Mouse (Mus musculus) embryonic facial prominence, embryonic 10.5 days (tissue): ENCODE measurements around the gene Gm20517. TPM values are rescaled to one million over a fixed set of nuclear protein-coding genes. Genes with fewer than 3 reads are reported as not detected.

ENCODE experiments used
- DNase-seq: peaks from one replicate; pipeline ENCODE4 v3.0.0-alpha.2; 2017; ENCODE audit warnings: low spot score
- H3K27ac ChIP-seq: fragments of 300-500 bp; sonication (generic); replicated peaks from 2 replicates; pipeline ENCODE4 v1.5.1; 2016; ENCODE audit warnings: mild to moderate bottlenecking
- H3K27me3 ChIP-seq: fragments of 300-500 bp; sonication (generic); replicated peaks from 2 replicates; pipeline ENCODE4 v1.6.1; 2016; ENCODE audit warnings: low read depth, mild to moderate bottlenecking; ENCODE audit not compliant: poor library complexity, severe bottlenecking
- H3K36me3 ChIP-seq: fragments of 300-500 bp; sonication (generic); replicated peaks from 2 replicates; pipeline ENCODE4 v1.6.1; 2016; ENCODE audit warnings: mild to moderate bottlenecking, moderate library complexity
- H3K4me1 ChIP-seq: fragments of 300-500 bp; sonication (generic); 2 replicates; pipeline ENCODE4 v1.6.1; 2016
- H3K4me3 ChIP-seq: fragments of 300-500 bp; sonication (generic); 2 replicates; pipeline ENCODE4 v1.5.1; 2016; ENCODE audit warnings: mild to moderate bottlenecking, moderate library complexity
- H3K9me3 ChIP-seq: fragments of 300-500 bp; sonication (generic); 2 replicates; pipeline ENCODE4 v1.6.1; 2016; ENCODE audit warnings: mild to moderate bottlenecking
- WGBS: fragments of 180-500 bp; shearing (Covaris S2); methylation state at CpG from one replicate; pipeline ENCODE4 v1.1.7; 2016; 5-methylcytosine and 5-hydroxymethylcytosine counted together
- polyA plus RNA-seq: library from polyadenylated mRNA; unstranded; fragments of >200 nt; fragmentation: Nextera tagmentation; extraction: Ambion mirVana; gene quantifications from 2 replicates; pipeline ENCODE4 v1.2.1, GENCODE M21; 2016

Gm20517 gene
- polyA plus RNA-seq, 1 experiment from 2014 or later, result 1.6 TPM

DNA sequence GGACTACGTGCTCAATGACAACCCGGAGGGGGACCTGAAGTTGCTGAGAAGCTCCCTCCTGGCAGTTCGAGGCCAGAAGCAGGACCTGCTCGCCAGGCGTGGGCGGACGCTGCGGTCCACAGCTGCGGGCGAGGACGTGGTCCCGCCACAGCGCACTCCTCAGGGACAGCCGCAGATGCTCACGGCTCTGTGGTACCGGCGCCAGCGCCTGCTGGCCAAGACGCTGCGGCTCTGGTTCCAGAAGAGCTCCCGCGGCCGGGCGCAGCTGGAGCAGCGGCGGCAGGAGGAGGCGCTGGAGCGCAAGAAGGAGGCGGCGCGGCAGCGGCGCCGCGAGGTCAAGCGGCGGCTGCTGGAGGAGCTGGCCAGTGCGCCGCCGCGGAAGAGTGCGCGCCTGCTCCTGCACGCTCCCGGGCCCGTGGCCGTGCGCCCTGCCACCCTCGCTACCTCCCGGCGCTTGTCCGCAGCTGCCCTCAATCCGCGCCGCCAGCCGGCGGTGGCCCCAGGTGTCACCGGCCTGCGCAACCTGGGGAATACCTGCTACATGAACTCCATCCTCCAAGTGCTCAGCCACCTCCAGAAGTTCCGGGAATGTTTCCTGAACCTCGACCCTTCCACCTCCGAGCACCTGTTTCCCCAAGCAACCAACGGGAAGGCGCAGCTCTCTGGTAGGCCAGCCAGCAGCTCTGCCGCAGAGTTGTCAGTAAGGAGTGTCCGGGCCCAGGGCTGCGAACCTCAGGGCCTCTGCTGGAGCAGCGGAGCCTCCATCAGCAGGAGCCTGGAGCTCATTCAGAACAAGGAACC is 61.1 kb downstream of the Gm20517 start:
- 3% methylated on average over 68 of the region's 68 CpGs for WGBS
- Histone ChIP-seq H3K27ac (peak overlapping the region; percentile 71; the same call in 1 of the 2 replicates), H3K36me3 (peaks cover 25% of the 10 kb centered on the region), H3K27me3 (peaks cover 44% of the 10 kb centered on the region), H3K4me1 (peaks cover 26% of the 10 kb centered on the region), H3K9me3 (no peaks in the 10 kb centered on the region), H3K4me3 (peak overlapping the region; percentile 63)
- DNase-seq, result peak; percentile 83

DNA sequence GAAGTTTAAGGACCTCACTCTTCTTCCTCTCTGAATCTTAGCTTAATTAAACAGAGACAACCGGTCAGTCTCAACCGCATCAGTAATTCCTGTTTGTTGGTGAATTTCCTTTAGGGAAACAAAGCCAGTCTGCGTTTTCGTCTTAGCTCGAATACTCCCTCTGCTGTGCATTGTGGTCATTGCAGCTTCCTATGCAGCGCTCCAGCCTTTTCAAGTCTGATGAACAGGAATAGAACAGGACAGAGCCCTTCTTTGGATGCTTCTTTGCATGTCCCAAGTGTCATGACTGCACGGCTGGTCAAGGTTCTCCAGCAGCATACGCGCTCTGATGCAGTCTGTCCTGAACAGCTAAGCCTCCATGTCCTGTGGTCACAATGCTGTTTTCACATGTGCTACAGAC is 65.2 kb downstream of the Gm20517 start:
- Histone ChIP-seq H3K9me3 (no peaks in the 10 kb centered on the region), H3K4me3 (no peak overlapping the region), H3K4me1 (peaks cover 26% of the 10 kb centered on the region), H3K27me3 (peaks cover 23% of the 10 kb centered on the region), H3K27ac (0 out of 2 replicates have a peak overlapping the region, but pooled peaks have one; percentile 4), H3K36me3 (peaks cover 63% of the 10 kb centered on the region)
- 22% methylated on average over 9 of the region's 9 CpGs for WGBS
- DNase-seq, result peak; percentile 72

DNA sequence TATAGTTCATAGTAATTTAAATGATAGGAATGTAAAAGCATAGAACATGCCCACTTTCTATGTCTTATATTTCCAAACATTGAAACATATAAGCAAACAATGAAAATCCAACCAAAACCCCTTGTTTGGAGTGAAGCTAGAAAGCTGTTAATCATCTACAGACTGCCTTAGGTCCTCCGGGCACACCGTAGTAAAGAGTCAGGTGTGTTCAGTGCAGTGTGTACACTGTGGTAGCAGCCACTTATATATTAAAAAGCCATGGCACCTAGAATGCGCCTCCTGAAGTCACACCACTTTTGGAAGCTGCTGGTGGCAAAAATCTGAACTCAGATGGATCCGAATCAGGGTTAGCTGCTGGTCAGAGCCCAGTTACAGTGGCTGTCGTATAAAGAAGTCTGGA is 66.8 kb downstream of the Gm20517 start:
- peaks cover 7% of the 10 kb centered on the region for H3K27me3 ChIP-seq
- 88% methylated on average over 5 of the region's 5 CpGs for WGBS
- H3K4me3 ChIP-seq, result no peak overlapping the region
- H3K27ac ChIP-seq, result no peak overlapping the region
- H3K36me3 ChIP-seq, result peaks cover 74% of the 10 kb centered on the region
- H3K9me3 ChIP-seq, result no peaks in the 10 kb centered on the region
- DNase-seq, result no peak
- H3K4me1 ChIP-seq, result peaks cover 12% of the 10 kb centered on the region

DNA sequence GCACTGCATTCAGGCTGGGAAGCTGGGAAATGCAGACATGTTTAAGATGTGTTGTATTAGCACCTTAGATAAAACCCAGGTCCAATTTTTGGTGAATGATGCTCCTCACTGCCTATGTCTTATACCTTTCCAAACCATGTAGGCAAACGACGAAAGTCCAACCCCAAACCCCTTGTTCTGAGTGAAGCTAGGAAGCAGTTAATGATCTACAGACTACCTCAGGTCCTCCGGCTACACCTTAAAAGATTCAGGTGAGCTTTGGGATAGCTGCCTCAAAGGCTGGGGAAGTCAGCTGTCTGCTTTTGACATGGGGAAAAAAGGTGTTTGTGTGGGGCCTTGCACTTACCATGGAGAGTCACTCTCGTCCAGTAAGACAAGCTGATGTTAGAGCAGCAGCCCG is 67.3 kb downstream of the Gm20517 start:
- peaks cover 78% of the 10 kb centered on the region for H3K36me3 ChIP-seq
- peaks cover 8% of the 10 kb centered on the region for H3K4me1 ChIP-seq
- peaks cover 2% of the 10 kb centered on the region for H3K27me3 ChIP-seq
- DNase-seq, result no peak
- no peak overlapping the region for H3K27ac ChIP-seq
- WGBS, result 87% methylated on average over 5 of the region's 5 CpGs
- no peaks in the 10 kb centered on the region for H3K9me3 ChIP-seq
- H3K4me3 ChIP-seq, result no peak overlapping the region

DNA sequence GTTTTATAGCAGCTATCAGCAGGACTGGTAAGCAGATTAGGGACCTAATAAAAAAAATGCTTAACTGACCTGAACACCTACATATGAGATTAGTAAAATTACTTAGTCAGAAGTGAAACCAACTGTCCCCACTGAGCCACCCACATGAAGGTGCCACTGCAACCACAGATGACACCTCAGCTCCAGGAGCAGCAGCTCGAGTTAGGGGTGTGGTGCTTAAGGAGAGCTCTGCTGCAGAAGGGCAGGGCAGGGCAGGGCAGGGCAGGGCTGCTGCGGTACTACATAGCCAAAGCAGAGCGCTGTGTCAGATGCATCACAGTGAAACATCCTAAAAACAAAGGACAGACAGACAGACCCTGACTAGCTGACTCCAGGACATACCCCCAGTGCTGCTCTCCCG is 71.4 kb downstream of the Gm20517 start:
- Histone ChIP-seq H3K27ac (no peak overlapping the region), H3K4me3 (no peak overlapping the region), H3K4me1 (peaks cover 13% of the 10 kb centered on the region), H3K36me3 (peaks cover 83% of the 10 kb centered on the region), H3K27me3 (no peaks in the 10 kb centered on the region), H3K9me3 (no peaks in the 10 kb centered on the region)
- DNase-seq, result no peak
- WGBS, result 85% methylated on average over 4 of the region's 4 CpGs

DNA sequence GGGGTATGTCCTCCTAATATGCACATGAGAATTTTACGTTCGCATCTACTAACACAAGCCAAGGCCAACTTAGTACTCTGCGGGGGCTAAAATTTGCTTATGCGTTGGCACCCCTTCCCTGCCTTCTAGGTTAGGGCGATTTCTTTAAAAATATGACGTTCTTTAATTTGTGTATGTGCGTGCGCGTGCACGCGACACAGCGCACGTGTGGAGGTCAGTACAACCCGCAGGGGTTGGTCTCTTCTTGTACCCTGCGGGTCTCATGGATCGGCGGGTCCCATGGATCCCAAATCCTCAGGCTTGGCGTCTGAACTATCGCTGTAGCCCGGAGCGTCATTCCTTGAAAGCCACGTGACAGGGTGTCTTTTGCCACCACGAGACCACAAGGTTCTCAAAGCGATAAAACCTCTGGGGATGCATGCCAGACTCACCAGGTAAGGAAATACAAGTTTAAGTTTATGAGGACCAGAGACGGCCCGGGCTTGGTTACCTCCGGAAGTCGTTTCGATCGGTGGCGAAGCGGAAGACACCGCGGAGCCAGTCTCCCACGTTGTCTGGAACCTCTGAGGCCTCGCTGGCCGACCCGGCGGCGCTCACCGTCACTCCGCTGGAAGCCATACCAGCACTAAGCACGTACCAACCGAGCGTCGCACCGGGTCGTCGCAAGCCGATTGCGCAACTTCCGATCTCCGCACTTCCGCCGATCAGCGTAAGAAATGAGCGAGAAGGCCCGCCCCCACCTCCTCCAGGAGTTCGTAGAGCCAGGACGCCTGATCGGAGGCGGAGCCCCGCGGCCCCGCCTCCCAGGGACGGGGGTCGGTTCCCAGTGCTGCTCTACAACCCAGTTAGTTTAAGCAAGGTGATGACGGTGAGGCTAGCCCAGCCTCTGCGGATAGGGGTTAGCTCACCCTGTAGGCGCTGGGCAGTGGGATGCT is 76.3 kb downstream of the Gm20517 start:
- no peaks in the 10 kb centered on the region for H3K9me3 ChIP-seq
- DNase-seq, result peak; percentile 97
- H3K27me3 ChIP-seq, result peaks cover 33% of the 10 kb centered on the region
- peak overlapping the region; percentile 86 for H3K27ac ChIP-seq
- WGBS, result 1% methylated on average over 70 of the region's 70 CpGs
- peaks cover 28% of the 10 kb centered on the region for H3K4me1 ChIP-seq
- H3K36me3 ChIP-seq, result peaks cover 38% of the 10 kb centered on the region
- H3K4me3 ChIP-seq, result peak overlapping the region; percentile 76

DNA sequence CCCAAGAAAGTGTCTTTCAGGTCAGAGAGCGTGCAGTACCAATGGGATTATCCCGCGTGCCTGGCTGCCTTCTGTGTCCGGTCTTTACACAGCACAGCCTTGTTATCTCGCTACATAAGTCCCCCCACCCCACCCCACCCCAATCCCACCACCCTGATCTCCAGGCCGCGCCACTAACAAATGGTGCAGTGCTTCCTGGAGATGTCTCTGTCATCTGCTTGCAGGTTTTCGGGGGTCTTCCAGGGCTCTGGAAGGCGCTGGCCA is 76.9 kb downstream of the Gm20517 start, which contains the start of gene Tomm6:
TSS of gene Tomm6 (minus strand) at position 43 of the 264 bp plus-strand sequence.
- DNase-seq, result no peak

DNA sequence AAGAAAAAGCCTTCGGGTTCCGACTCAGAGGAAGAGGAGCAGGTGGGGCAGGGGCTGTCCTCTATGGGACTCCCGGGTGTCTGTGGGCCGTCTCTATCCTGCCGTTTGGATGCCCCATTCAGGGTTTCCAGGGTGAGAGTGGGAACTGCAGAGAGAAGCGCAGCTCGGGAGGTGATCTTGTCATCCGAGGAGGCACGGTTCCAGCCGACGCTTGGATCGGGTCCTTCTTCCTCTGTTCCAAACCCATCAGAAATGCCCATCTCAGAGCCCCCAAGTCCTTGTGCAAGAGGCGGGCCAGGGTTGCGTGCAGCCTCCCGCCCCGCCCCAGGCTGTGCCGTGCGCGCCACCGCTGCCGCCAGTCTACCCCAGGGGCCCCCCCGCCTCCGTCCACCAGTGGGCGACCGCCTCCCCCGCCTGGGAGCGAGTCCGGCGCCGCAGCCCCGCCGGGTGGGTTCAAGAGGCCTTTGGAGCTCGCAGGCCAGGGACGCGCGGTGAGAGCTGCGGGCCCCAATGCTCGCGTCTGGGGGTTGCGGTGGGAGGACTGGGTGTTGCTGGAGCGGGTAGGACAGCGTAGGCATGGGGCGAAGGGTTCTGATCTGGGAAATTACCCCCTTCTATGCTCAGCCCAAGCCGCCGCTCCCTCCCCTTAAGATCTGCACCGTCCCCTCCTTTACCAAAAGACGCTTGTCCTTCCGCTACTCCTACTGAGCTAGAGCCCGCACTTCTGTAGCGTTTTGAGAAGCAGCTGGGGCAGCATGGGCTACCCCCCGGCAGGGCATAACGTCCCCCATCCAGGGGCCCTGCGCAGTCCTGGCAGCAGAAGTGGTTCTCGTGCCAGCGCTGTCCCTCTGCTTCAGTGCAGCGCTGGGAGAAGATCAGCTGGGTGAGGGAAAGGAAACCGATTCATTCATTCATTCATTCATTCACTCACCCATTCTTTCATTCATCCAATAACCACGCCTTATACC is 77.5 kb downstream of the Gm20517 start, which contains the start of gene Frs3:
TSS of gene Frs3 (plus strand) at position 423 of the 968 bp plus-strand sequence.
- Histone ChIP-seq H3K27me3 (peaks cover 45% of the 10 kb centered on the region), H3K36me3 (peaks cover 26% of the 10 kb centered on the region), H3K4me1 (peaks cover 35% of the 10 kb centered on the region), H3K27ac (peak within 1 kb of the TSS; percentile 86), H3K4me3 (peak within 1 kb of the TSS; percentile 76), H3K9me3 (no peaks in the 10 kb centered on the region)
- peak; percentile 86 for DNase-seq
- under 1% methylated on average over 58 of the region's 58 CpGs for WGBS

More for the DNA sequence above, 76.9 kb downstream of the Gm20517 start, which contains the start of gene Tomm6:
- peaks cover 39% of the 10 kb centered on the region for H3K27me3 ChIP-seq
- peaks cover 32% of the 10 kb centered on the region for H3K36me3 ChIP-seq
- peak within 1 kb of the TSS; percentile 76 for H3K4me3 ChIP-seq
- peak within 1 kb of the TSS; percentile 86 for H3K27ac ChIP-seq
- no peaks in the 10 kb centered on the region for H3K9me3 ChIP-seq
- under 1% methylated on average over 9 of the region's 9 CpGs for WGBS
- peaks cover 29% of the 10 kb centered on the region for H3K4me1 ChIP-seq

DNA sequence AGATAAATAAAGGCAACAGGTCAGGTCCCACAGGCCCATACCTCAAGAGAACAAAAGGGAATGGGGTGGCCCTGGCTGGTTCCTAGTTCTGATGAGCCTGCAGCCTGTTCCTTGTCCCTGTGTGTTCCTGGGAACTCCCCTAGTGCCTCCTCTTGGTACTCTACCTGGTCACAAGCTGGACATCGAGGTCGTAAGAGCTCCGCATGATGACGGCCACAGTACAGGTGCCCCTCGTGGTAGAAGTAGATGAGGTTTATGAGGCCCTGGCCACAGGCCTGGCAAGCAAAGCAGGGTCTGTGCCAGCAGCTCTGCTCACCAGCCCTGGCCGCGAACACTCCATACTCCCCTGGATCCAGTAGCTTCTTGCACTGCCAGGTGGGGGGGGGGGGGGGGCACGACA is 78.5 kb downstream of the Gm20517 start:
- no peak for DNase-seq
- Histone ChIP-seq H3K9me3 (no peaks in the 10 kb centered on the region), H3K4me1 (peaks cover 44% of the 10 kb centered on the region), H3K4me3 (peak overlapping the region; percentile 76), H3K27me3 (peaks cover 46% of the 10 kb centered on the region), H3K27ac (no peak overlapping the region), H3K36me3 (peaks cover 16% of the 10 kb centered on the region)
- 79% methylated on average over 8 of the region's 8 CpGs for WGBS

DNA sequence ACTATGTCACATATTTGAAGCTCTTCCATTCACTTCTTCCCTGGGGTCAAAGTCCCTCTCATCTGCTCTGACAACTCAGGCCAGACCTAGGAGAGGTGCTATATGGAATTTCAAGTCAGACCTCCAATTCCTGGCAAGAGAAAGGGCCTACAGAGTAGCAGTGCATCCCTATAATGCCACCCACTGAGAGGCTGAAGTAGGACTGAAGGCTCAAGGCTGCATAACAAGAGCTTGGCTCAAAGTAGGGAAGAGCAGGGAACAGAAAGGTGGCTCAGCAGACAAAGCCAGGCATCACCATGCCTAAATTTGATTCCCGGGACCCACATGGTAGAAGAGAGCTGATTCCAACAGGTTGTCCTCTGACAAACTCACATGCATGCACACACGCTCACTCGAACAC is 80.3 kb downstream of the Gm20517 start:
- Histone ChIP-seq H3K4me3 (no peak overlapping the region), H3K27me3 (peaks cover 56% of the 10 kb centered on the region), H3K36me3 (no peaks in the 10 kb centered on the region; the same call in 1 of the 2 replicates), H3K4me1 (peaks cover 46% of the 10 kb centered on the region), H3K9me3 (no peaks in the 10 kb centered on the region), H3K27ac (no peak overlapping the region)
- 94% methylated on average over 3 of the region's 3 CpGs for WGBS
- no peak for DNase-seq

DNA sequence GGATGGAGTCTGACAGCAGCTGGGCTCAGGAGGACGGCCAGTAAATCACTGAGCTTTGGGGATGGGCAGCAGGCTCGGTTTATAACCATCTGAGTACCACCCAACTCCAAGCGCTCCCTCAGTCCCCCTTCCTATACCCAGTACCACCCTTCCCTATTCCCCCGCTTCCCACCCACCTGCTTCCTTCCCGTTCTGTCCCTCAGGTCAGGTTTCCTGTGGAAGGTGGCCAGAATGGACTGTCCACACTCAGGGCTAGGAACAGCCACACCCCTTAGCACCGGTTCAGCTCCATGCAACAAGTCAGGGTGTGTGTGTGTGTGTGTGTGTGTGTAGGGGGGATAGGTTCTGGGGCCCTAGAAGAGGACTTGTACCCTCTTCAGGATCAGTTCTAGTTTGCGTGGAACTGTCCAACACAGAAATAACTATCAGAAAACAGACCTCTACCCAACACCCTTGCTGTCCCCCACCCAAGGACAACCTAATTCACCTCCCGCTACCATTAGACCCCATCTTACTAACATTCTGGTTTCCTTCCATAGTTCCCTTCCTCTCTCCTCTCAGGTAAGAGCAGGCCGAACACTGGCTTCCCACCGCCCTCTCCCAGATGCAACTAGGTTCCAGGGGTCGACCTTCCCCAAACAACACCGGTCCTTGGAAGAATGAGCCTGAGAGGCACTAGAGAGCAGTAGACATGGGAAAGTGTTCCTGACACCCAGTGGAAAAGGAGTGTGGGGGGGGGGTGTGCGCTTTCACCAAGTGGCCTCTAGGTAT is 82.5 kb downstream of the Gm20517 start:
- peak overlapping the region; percentile 90; the same call in 1 of the 2 replicates for H3K27ac ChIP-seq
- H3K4me3 ChIP-seq, result peak overlapping the region; percentile 85
- H3K36me3 ChIP-seq, result peaks cover 6% of the 10 kb centered on the region; the same call in 1 of the 2 replicates
- no peak for DNase-seq
- H3K27me3 ChIP-seq, result peaks cover 63% of the 10 kb centered on the region
- no peaks in the 10 kb centered on the region for H3K9me3 ChIP-seq
- H3K4me1 ChIP-seq, result peaks cover 36% of the 10 kb centered on the region
- 35% methylated on average over 13 of the region's 13 CpGs for WGBS
